Mouse (Mus musculus) erythroblast, embryonic 14.5 days (primary cell): ENCODE data around the gene Dab2ip.

Source experiments
- GATA1 ChIP-seq: IDR thresholded peaks from 2 replicates; pipeline ENCODE4 v1.6.1; 2012; ENCODE audit warnings: low read length, inconsistent platforms, mixed read lengths
- TAL1 ChIP-seq: IDR thresholded peaks from 3 replicates; pipeline ENCODE4 v1.6.1; 2012; ENCODE audit warnings: low read length, inconsistent platforms, mixed read lengths

GRCm38 (mm10) chr2:35646553-35646952, 88.5 kb downstream of the Dab2ip start:
- no peak for TF ChIP-seq GATA1
- no peak for TF ChIP-seq TAL1
